Mouse (Mus musculus) kidney, postnatal 4 days (tissue): Measurements from ENCODE around the gene C2cd2l.
"Not testable (repeated sequence)": the region's sequence is repeated elsewhere in the genome, so short reads cannot be mapped to it uniquely, and the experiment has no call there.

Experiments used
- DNase-seq, 2 experiments: peaks; one replicate each; pipeline ENCODE4 v3.0.0; 2021; ENCODE audit warnings: mixed read lengths in 2 of 2

The C2cd2l gene

GRCm38 (mm10) chr9:44335331-44336092 lies 15.4 kb upstream of the C2cd2l start:
- DNase-seq: peak in 1 of 2 experiments; percentile 54

- DNase-seq: peak; percentile 97 to 99
These were observed 14.6 kb upstream of the C2cd2l start, which contains the start of gene H2afx for GRCm38 (mm10) chr9:44334396-44335330. Gene H2afx (plus strand): TSS chr9:44334694.

GRCm38 (mm10) chr9:44332918-44333638 lies 13.0 kb upstream of the C2cd2l start:
- no peak for DNase-seq

- DNase-seq: no peak
These were observed 10.7 kb upstream of the C2cd2l start for GRCm38 (mm10) chr9:44330736-44331135.

GRCm38 (mm10) chr9:44327926-44328325 lies 7.8 kb upstream of the C2cd2l start:
- DNase-seq: no peak

- DNase-seq: peak; percentile 44 to 57
These were observed 7.1 kb upstream of the C2cd2l start for GRCm38 (mm10) chr9:44327064-44327711.

- DNase-seq: peak; percentile 84 to 91
These were observed 6.4 kb upstream of the C2cd2l start for GRCm38 (mm10) chr9:44326371-44327063.

- DNase-seq: no peak
These were observed 5.8 kb upstream of the C2cd2l start, which contains the start of gene Dpagt1 for GRCm38 (mm10) chr9:44325768-44326370. Gene Dpagt1 (plus strand): TSS chr9:44326019.

- DNase-seq: not testable (repeated sequence)
These were observed 5.1 kb upstream of the C2cd2l start for GRCm38 (mm10) chr9:44325032-44325767.

- no peak for DNase-seq
These were observed 4.1 kb upstream of the C2cd2l start for GRCm38 (mm10) chr9:44324147-44324546.

- DNase-seq: not testable (repeated sequence)
These were observed 3.6 kb upstream of the C2cd2l start for GRCm38 (mm10) chr9:44323656-44324055.

GRCm38 (mm10) chr9:44320799-44321133 lies 681 bp upstream of the C2cd2l start:
- no peak for DNase-seq

GRCm38 (mm10) chr9:44319105-44319886 lies 789 bp downstream of the C2cd2l start:
- peak in 1 of 2 experiments; percentile 69 for DNase-seq

GRCm38 (mm10) chr9:44318826-44319095 lies 1.3 kb downstream of the C2cd2l start:
- peak; percentile 21 to 40 for DNase-seq

GRCm38 (mm10) chr9:44318076-44318825 lies 1.8 kb downstream of the C2cd2l start:
- DNase-seq: peak; percentile 32 to 58

- DNase-seq: no peak
These were observed 2.6 kb downstream of the C2cd2l start for GRCm38 (mm10) chr9:44317452-44317851.

GRCm38 (mm10) chr9:44314910-44315309 lies 5.2 kb downstream of the C2cd2l start:
- DNase-seq: no peak

GRCm38 (mm10) chr9:44314257-44314547 lies 5.9 kb downstream of the C2cd2l start:
- no peak for DNase-seq

GRCm38 (mm10) chr9:44313476-44314256 lies 6.4 kb downstream of the C2cd2l start:
- DNase-seq: no peak
